Mouse (Mus musculus) CD4-positive, CD25-positive, alpha-beta regulatory T cell (primary cell): ENCODE data around the gene Armc7. TPM values are rescaled to one million over a fixed set of nuclear protein-coding genes. Genes with fewer than 3 reads are reported as not detected.

Experiments used
- polyA plus RNA-seq: library from polyadenylated mRNA; unstranded; fragments of 100-300 nt; shearing (Covaris generic); gene quantifications from one replicate; pipeline ENCODE4 v1.2.1, GENCODE M21; 2017

The Armc7 gene
- polyA plus RNA-seq, result 98.4 TPM

GRCm38 (mm10) chr11:115475025-115475757 lies at the start of gene Armc7:
TSS of gene Armc7 (plus strand) at chr11:115475667.

GRCm38 (mm10) chr11:115439906-115440595 lies 35.4 kb upstream of the Armc7 start, which contains the start of gene Trim80:
TSS of gene Trim80 (plus strand) at chr11:115440545.

GRCm38 (mm10) chr11:115462243-115462891 lies 13.1 kb upstream of the Armc7 start, which contains the start of gene Slc16a5:
TSS of gene Slc16a5 (plus strand) at chr11:115462474.

GRCm38 (mm10) chr11:115491356-115492083 lies 16.1 kb downstream of the Armc7 start, which contains the start of gene Nt5c:
TSS of gene Nt5c (minus strand) at chr11:115491862.

DNA sequence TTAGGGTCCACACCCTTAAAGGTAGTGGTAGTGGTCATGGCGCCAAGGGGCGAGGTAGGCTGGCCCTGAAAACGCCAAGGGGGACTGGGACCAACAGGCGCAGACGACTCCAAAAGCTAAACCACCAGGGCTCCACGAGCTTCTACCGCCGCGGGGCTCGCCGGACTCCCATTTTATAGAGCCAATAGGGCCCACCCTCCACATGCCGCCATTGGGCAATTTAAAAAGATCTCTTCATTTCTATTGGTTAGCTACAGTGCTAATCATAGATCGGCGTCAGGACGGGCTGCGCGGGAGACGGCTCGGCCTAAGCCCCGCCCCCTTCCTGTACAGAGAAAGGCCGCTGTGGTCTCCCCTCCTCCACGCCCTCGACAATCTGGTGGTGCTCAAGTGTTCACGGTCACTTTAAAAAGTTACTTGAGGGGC lies 38.8 kb downstream of the Armc7 start, which contains the start of gene Jpt1:
TSS of gene Jpt1 (minus strand) at position 150 of the 426 bp plus-strand sequence.

DNA sequence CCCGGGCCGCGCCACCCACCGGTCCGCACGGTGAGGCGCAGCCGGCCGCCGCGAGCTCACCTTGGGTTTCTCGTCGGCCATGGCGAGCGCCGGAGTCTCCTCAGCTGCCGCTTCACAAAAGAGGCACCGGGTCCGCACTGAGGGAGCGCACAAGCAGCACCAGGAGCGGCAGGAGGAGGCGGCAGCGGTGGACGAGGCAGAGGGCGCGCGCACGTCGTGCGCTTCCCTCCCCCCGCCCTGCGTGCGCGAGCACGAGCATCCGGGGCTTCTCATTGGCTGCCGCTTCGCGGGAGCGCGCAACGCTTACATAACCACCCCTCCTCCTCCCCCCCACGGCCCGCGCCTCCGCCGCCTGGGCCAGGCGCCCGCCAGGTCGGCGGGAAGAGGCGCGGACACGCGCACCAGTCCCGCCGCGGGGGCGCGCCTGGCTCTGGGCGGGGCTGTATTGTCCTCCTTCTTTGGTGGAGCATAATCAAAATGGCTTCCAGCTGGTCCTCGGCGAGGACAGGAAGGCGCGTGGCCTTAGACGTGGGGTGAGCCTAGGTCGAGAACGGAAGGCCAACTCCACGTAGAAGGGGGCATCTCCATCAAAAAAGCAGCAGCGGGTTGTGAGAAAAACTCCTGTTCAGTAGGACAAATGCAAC lies 60.7 kb downstream of the Armc7 start, which contains the start of gene Sumo2:
TSS of gene Sumo2 (minus strand) at position 239 of the 644 bp plus-strand sequence.

Other genes with a start within 250 kb of the Armc7 start
- gene Grin2c, start 208.4 kb upstream of the Armc7 start, polyA plus RNA-seq, result not detected
- gene Fdxr, start 198.6 kb upstream of the Armc7 start, polyA plus RNA-seq, result 31.7 TPM
- gene Fads6, start 178.0 kb upstream of the Armc7 start, polyA plus RNA-seq, result 0.96 TPM
- not detected for gene Otop2, start 168.5 kb upstream of the Armc7 start, polyA plus RNA-seq
- gene Ush1g, start 153.6 kb upstream of the Armc7 start, polyA plus RNA-seq, result not detected
- not detected for gene Otop3, start 140.9 kb upstream of the Armc7 start, polyA plus RNA-seq
- 7.6 TPM for gene Hid1, start 107.9 kb upstream of the Armc7 start, polyA plus RNA-seq
- gene Cdr2l, start 93.8 kb upstream of the Armc7 start, polyA plus RNA-seq, result 0.12 TPM
- gene Mrpl58, start 71.9 kb upstream of the Armc7 start, polyA plus RNA-seq, result 153 TPM
- 651 TPM for gene Atp5h, start 55.7 kb upstream of the Armc7 start, polyA plus RNA-seq
- gene Kctd2, start 55.5 kb upstream of the Armc7 start, polyA plus RNA-seq, result 81.2 TPM
- gene Trim80, start 35.1 kb upstream of the Armc7 start, polyA plus RNA-seq, result not detected
- gene Slc16a5, start 13.2 kb upstream of the Armc7 start, polyA plus RNA-seq, result 11.8 TPM
- gene Nt5c, start 16.2 kb downstream of the Armc7 start, polyA plus RNA-seq, result 365 TPM
- gene Jpt1, start 38.7 kb downstream of the Armc7 start, polyA plus RNA-seq, result 576 TPM
- 758 TPM for gene Sumo2, start 60.6 kb downstream of the Armc7 start, polyA plus RNA-seq
- 90.4 TPM for gene Nup85, start 88.8 kb downstream of the Armc7 start, polyA plus RNA-seq
- 63.3 TPM for gene Mrps7, start 128.3 kb downstream of the Armc7 start, polyA plus RNA-seq
- 57.3 TPM for gene Gga3, start 128.4 kb downstream of the Armc7 start, polyA plus RNA-seq
- gene Mif4gd, start 137.3 kb downstream of the Armc7 start, polyA plus RNA-seq, result 174 TPM
- gene Slc25a19, start 152.6 kb downstream of the Armc7 start, polyA plus RNA-seq, result 63.2 TPM
- 198 TPM for gene Grb2, start 232.9 kb downstream of the Armc7 start, polyA plus RNA-seq